Mouse (Mus musculus): ENCODE measurements around the gene Zfp770. TPM values are rescaled to one million over a fixed set of nuclear protein-coding genes. Genes with fewer than 3 reads are reported as not detected.

The Zfp770 gene
- total RNA-seq (2014; rRNA removed) (12.0 and 13.3 TPM in 2 replicates), polyA plus RNA-seq (2015; fragmentation: Nextera tagmentation; extraction: Ambion mirVana) (6.2 and 6.4 TPM in 2 replicates)

DNA sequence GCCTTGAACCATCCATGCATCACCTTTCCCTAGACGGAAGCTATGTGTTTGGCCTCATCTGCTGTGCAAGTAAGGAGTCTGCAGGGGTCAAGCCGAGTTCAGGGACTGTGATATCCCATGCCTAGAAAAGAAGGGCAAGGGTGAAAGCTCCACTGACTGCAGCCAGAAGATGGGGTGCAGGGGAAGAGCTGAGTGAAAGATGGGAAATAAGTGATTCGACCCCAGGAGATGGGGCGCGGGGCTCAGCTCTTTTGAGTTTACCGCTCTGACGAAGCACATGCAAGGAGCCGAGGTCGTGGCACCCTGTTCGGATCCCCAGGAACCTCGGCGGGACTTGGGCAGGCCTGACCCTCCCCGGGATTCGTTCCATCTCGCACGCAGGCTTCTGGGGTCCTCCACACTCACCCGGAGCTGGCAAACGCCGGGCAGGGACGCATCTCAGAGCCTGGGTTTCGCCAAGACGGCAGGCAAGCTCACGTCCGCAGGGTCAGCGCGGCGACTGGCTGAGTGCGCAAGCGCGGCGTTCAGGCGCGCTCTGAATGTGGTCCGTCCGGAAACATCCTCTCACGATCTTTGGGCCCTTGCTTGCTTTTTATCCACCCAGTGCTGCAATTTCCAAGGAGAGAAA lies at the start of gene Zfp770:
TSS of gene Zfp770 (minus strand) at position 538 of the 628 bp plus-strand sequence.
- Histone ChIP-seq H3K27ac (peak within 1 kb of the TSS; percentile 79), H3K9me3 (ENCODE audit: low read length) (no peaks in the 10 kb centered on the region), H3K36me3 (ENCODE audit: insufficient read depth, low read length) (no peaks in the 10 kb centered on the region; the same call in 1 of the 2 replicates), H3K27me3 (ENCODE audit: insufficient read depth, low read length) (no peaks in the 10 kb centered on the region), H3K9ac (replicated peaks; ENCODE audit: low read length) (peak within 1 kb of the TSS; percentile 77), H3K4me2 (ENCODE audit: low read depth, low read length) (peak within 1 kb of the TSS; percentile 86), H3K4me1 (ENCODE audit: insufficient read depth, low read length) (0 out of 2 replicates have a peak, but pooled peaks cover 6% of the 10 kb centered on the region), H3K4me3 (ENCODE audit: low read length) (peak within 1 kb of the TSS; percentile 73)
- DNase-seq (ENCODE audit: low spot score) (peak; percentile 91), ATAC-seq (peak; percentile 97)
- no peak for TF ChIP-seq CTCF (IDR thresholded peaks at IDR 0.05; ENCODE audit: low read depth)
- WGBS, result under 1% methylated on average over 36 of the region's 36 CpGs

- no peak overlapping the region for H3K27ac ChIP-seq
- DNase-seq (ENCODE audit: low spot score) (no peak), ATAC-seq (no peak)
- H3K4me2 ChIP-seq (ENCODE audit: low read depth, low read length), result no peak overlapping the region
- no peaks in the 10 kb centered on the region for H3K4me1 ChIP-seq (ENCODE audit: insufficient read depth, low read length)
- no peak overlapping the region for H3K9ac ChIP-seq (replicated peaks; ENCODE audit: low read length)
- TF ChIP-seq CTCF (IDR thresholded peaks at IDR 0.05; ENCODE audit: low read depth), result no peak
- no peaks in the 10 kb centered on the region for H3K9me3 ChIP-seq (ENCODE audit: low read length)
- H3K27me3 ChIP-seq (ENCODE audit: insufficient read depth, low read length), result no peaks in the 10 kb centered on the region
- 76% methylated on average over 6 of the region's 6 CpGs for WGBS
- no peak overlapping the region for H3K4me3 ChIP-seq (ENCODE audit: low read length)
- H3K36me3 ChIP-seq (ENCODE audit: insufficient read depth, low read length), result no peaks in the 10 kb centered on the region
Measured at GRCm38 (mm10) chr2:114249440-114249839, 48.2 kb upstream of the Zfp770 start.

GRCm38 (mm10) chr2:114237639-114238038 lies 36.4 kb upstream of the Zfp770 start:
- Histone ChIP-seq H3K27ac (no peak overlapping the region), H3K36me3 (ENCODE audit: insufficient read depth, low read length) (no peaks in the 10 kb centered on the region), H3K4me3 (ENCODE audit: low read length) (no peak overlapping the region), H3K27me3 (ENCODE audit: insufficient read depth, low read length) (no peaks in the 10 kb centered on the region), H3K9ac (replicated peaks; ENCODE audit: low read length) (no peak overlapping the region), H3K4me2 (ENCODE audit: low read depth, low read length) (no peak overlapping the region), H3K4me1 (ENCODE audit: insufficient read depth, low read length) (no peaks in the 10 kb centered on the region), H3K9me3 (ENCODE audit: low read length) (no peaks in the 10 kb centered on the region)
- no peak for DNase-seq (ENCODE audit: low spot score)
- TF ChIP-seq CTCF (IDR thresholded peaks at IDR 0.05; ENCODE audit: low read depth), result no peak
- no peak for ATAC-seq
- WGBS, result 22% methylated on average over 4 of the region's 4 CpGs

GRCm38 (mm10) chr2:114236566-114236965 lies 35.3 kb upstream of the Zfp770 start:
- Histone ChIP-seq H3K27me3 (ENCODE audit: insufficient read depth, low read length) (no peaks in the 10 kb centered on the region), H3K4me3 (ENCODE audit: low read length) (no peak overlapping the region), H3K4me1 (ENCODE audit: insufficient read depth, low read length) (no peaks in the 10 kb centered on the region), H3K9me3 (ENCODE audit: low read length) (no peaks in the 10 kb centered on the region), H3K9ac (replicated peaks; ENCODE audit: low read length) (no peak overlapping the region), H3K27ac (no peak overlapping the region), H3K4me2 (ENCODE audit: low read depth, low read length) (no peak overlapping the region), H3K36me3 (ENCODE audit: insufficient read depth, low read length) (no peaks in the 10 kb centered on the region)
- ATAC-seq (no peak), DNase-seq (ENCODE audit: low spot score) (peak; percentile 46)
- WGBS, result 85% methylated on average over 1 of the region's 1 CpGs
- TF ChIP-seq CTCF (IDR thresholded peaks at IDR 0.05; ENCODE audit: low read depth), result no peak

DNA sequence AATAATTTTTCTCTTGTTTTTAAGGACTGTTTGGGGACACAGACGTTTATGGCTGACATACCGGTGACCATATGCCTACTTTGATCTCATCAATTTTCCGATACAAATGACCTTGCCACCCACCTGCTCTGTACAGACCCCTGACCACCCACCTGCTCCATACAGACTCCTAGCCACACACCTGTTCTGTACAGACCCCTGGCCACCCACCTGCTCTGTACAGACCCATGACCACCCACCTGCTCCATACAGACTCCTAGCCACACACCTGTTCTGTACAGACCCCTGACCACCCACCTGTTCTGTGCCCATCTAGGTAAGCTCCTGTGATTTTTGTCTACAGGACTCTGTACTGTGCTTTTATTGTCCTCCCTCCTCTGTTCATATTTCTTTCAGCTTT lies 34.3 kb upstream of the Zfp770 start:
- no peak overlapping the region for H3K9ac ChIP-seq (replicated peaks; ENCODE audit: low read length)
- H3K27me3 ChIP-seq (ENCODE audit: insufficient read depth, low read length), result no peaks in the 10 kb centered on the region
- no peaks in the 10 kb centered on the region for H3K36me3 ChIP-seq (ENCODE audit: insufficient read depth, low read length)
- DNase-seq (ENCODE audit: low spot score) (no peak), ATAC-seq (0 out of 2 replicates have a peak, but pooled peaks have one; percentile 68)
- TF ChIP-seq CTCF (IDR thresholded peaks at IDR 0.05; ENCODE audit: low read depth), result no peak
- no peaks in the 10 kb centered on the region for H3K4me1 ChIP-seq (ENCODE audit: insufficient read depth, low read length)
- H3K4me3 ChIP-seq (ENCODE audit: low read length), result no peak overlapping the region
- WGBS, result 90% methylated on average over 3 of the region's 3 CpGs
- H3K4me2 ChIP-seq (ENCODE audit: low read depth, low read length), result no peak overlapping the region
- no peaks in the 10 kb centered on the region for H3K9me3 ChIP-seq (ENCODE audit: low read length)
- H3K27ac ChIP-seq, result no peak overlapping the region

- no peak for DNase-seq (ENCODE audit: low spot score)
- H3K27me3 ChIP-seq (ENCODE audit: insufficient read depth, low read length), result no peaks in the 10 kb centered on the region
- no peaks in the 10 kb centered on the region for H3K9me3 ChIP-seq (ENCODE audit: low read length)
- no peak overlapping the region for H3K4me3 ChIP-seq (ENCODE audit: low read length)
- H3K4me1 ChIP-seq (ENCODE audit: insufficient read depth, low read length), result no peaks in the 10 kb centered on the region
- H3K4me2 ChIP-seq (ENCODE audit: low read depth, low read length), result no peak overlapping the region
- WGBS, result 66% methylated on average over 2 of the region's 2 CpGs
- no peak for ATAC-seq
- no peak overlapping the region for H3K27ac ChIP-seq
- H3K36me3 ChIP-seq (ENCODE audit: insufficient read depth, low read length), result no peaks in the 10 kb centered on the region
- no peak for TF ChIP-seq CTCF (IDR thresholded peaks at IDR 0.05; ENCODE audit: low read depth)
- no peak overlapping the region for H3K9ac ChIP-seq (replicated peaks; ENCODE audit: low read length)
Measured at GRCm38 (mm10) chr2:114231248-114231647, 30.0 kb upstream of the Zfp770 start.

DNA sequence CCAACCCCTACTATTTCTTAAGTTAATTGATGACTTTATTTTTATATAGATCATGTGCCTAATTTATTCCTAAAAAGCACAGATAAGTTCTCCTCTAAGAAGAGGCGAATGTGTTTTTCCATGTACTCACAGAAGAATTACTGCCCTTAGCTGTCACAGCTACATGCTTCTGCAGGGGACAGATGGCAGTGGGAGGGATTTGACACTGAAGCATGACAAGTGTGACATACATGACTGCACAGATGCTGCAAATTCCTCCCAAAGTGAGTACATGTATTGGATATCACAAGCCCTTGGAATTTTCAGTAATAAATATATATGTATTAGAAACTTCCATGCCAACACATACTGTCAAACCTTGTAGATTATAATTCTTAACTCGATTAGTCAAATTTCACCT lies 27.4 kb upstream of the Zfp770 start:
- ATAC-seq, result no peak; the same call in 1 of the 2 replicates
- Histone ChIP-seq H3K27ac (no peak overlapping the region), H3K4me1 (ENCODE audit: insufficient read depth, low read length) (no peaks in the 10 kb centered on the region), H3K36me3 (ENCODE audit: insufficient read depth, low read length) (no peaks in the 10 kb centered on the region), H3K9ac (replicated peaks; ENCODE audit: low read length) (no peak overlapping the region), H3K4me3 (ENCODE audit: low read length) (no peak overlapping the region), H3K27me3 (ENCODE audit: insufficient read depth, low read length) (no peaks in the 10 kb centered on the region), H3K9me3 (ENCODE audit: low read length) (no peaks in the 10 kb centered on the region), H3K4me2 (ENCODE audit: low read depth, low read length) (no peak overlapping the region)
- no peak for TF ChIP-seq CTCF (IDR thresholded peaks at IDR 0.05; ENCODE audit: low read depth)
- DNase-seq (ENCODE audit: low spot score), result peak; percentile 8
- 84% methylated on average over 2 of the region's 2 CpGs for WGBS

Measured in hindbrain, postnatal 0 days (tissue).